In genomic region chr2:131401794-131402495, GRCm38 (mm10) we compare ENCODE assay signal across 9 mouse cellular contexts. TPM values are rescaled to one million over a fixed set of nuclear protein-coding genes. Genes with fewer than 3 reads are reported as not detected.
A peak's percentile ranks its signal among the peaks of the same experiment; 100 is the strongest.
DNase-seq lines count a peak whose midpoint lies in the region; ATAC-seq lines count a peak whose summit lies in the region.
"Had no signal": no experiment of that assay in that cellular context is flagged by ENCODE, and none has a peak within 500 bp of the region (broad histone marks: within the 10 kb centered on the region; RNA-seq: fewer than 3 reads in every experiment).

No protein-coding gene starts in this region.

- no peak overlapping the region for H3K4me3 ChIP-seq in kidney, embryonic 14.5 days (ENCODE audit: low read length)
- H3K4me3 ChIP-seq in heart, embryonic 10.5 days: no peak overlapping the region
- H3K4me3 ChIP-seq: neural tube, embryonic 12.5 days had no signal

- H3K9me3 ChIP-seq in kidney, embryonic 14.5 days (ENCODE audit: control insufficient read depth, low read length): no peaks in the 10 kb centered on the region
- H3K9me3 ChIP-seq in heart, embryonic 10.5 days: no peaks in the 10 kb centered on the region
- H3K9me3 ChIP-seq: neural tube, embryonic 12.5 days had no signal

- no peaks in the 10 kb centered on the region for H3K36me3 ChIP-seq in kidney, embryonic 14.5 days (ENCODE audit: control insufficient read depth, insufficient read depth, low read length)
- no peaks in the 10 kb centered on the region for H3K36me3 ChIP-seq in heart, embryonic 10.5 days
- H3K36me3 ChIP-seq: neural tube, embryonic 12.5 days had no signal

- H3K9ac ChIP-seq in kidney, embryonic 14.5 days (ENCODE audit: low read depth, low read length): no peak overlapping the region
- H3K9ac ChIP-seq: neural tube, embryonic 12.5 days had no signal

- DNase-seq in kidney, adult 8-10 months: no peak
- peak; percentile 28 for DNase-seq in embryo, embryonic 9.5 days (ENCODE audit: extremely low spot score)
- no peak for DNase-seq in heart, embryonic 10.5 days (ENCODE audit: low spot score)
- DNase-seq in cerebellum, adult 9-11 months: no peak
- DNase-seq in layer of hippocampus, adult 11-12 months (ENCODE audit: low spot score): no peak
- no peak for DNase-seq in ovary, postnatal 10 days (ENCODE audit: low spot score)

- WGBS in kidney, embryonic 14.5 days: 32% methylated on average over 8 of the region's 8 CpGs
- 42% methylated on average over 8 of the region's 8 CpGs for WGBS in heart, embryonic 10.5 days

- ATAC-seq in kidney, embryonic 14.5 days (ENCODE audit: low FRiP score, low TSS enrichment): peak; percentile 72; the same call in 1 of the 2 replicates
- ATAC-seq in megakaryocyte, adult 5-6 weeks (ENCODE audit: poor library complexity, severe bottlenecking): peak; percentile 52; the same call in 1 of the 2 replicates

- H3K27me3 ChIP-seq in kidney, embryonic 14.5 days (ENCODE audit: control insufficient read depth, insufficient read depth, low read length): no peaks in the 10 kb centered on the region
- H3K27me3 ChIP-seq in heart, embryonic 10.5 days (ENCODE audit: insufficient read depth, poor library complexity, severe bottlenecking): peaks cover 11% of the 10 kb centered on the region; the same call in 1 of the 2 replicates
- H3K27me3 ChIP-seq: neural tube, embryonic 12.5 days had no signal

- H3K4me2 ChIP-seq in kidney, embryonic 14.5 days (replicated peaks; ENCODE audit: low read depth, low read length): no peak overlapping the region
- H3K4me2 ChIP-seq: neural tube, embryonic 12.5 days had no signal

- H3K4me1 ChIP-seq in kidney, embryonic 14.5 days (ENCODE audit: control insufficient read depth, insufficient read depth, low read length): 0 out of 2 replicates have a peak, but pooled peaks cover 9% of the 10 kb centered on the region
- peaks cover 9% of the 10 kb centered on the region for H3K4me1 ChIP-seq in heart, embryonic 10.5 days
- H3K4me1 ChIP-seq: neural tube, embryonic 12.5 days had no signal

- peak overlapping the region; percentile 6; the same call in 1 of the 2 replicates for H3K27ac ChIP-seq in kidney, embryonic 14.5 days (ENCODE audit: low read depth, low read length)
- peak overlapping the region; percentile 47; the same call in 1 of the 2 replicates for H3K27ac ChIP-seq in heart, embryonic 10.5 days
- H3K27ac ChIP-seq: neural tube, embryonic 12.5 days had no signal

RNA-seq across cellular contexts. Expression of gene Rnf24, which starts 49.3 kb away (rescaled TPM):
- 3.9 and 4.8 TPM in 2 replicates for polyA plus RNA-seq in kidney, embryonic 14.5 days (2014; fragmentation: Nextera tagmentation; extraction: Ambion mirVana)
- polyA plus RNA-seq in heart, embryonic 10.5 days (2016; fragmentation: Nextera tagmentation; extraction: Ambion mirVana): 2.0 and 3.0 TPM in 2 replicates
- total RNA-seq in megakaryocyte, adult 5-6 weeks (2015): 3.6 and 4.0 TPM in 2 replicates
- total RNA-seq in megakaryocyte, adult 5-6 weeks (2017): 1.8 and 3.9 TPM in 2 replicates
